Mouse (Mus musculus) lung, postnatal 0 days (tissue): ENCODE measurements around the gene Prss8. TPM values are rescaled to one million over a fixed set of nuclear protein-coding genes. Genes with fewer than 3 reads are reported as not detected.
A peak's percentile ranks its signal among the peaks of the same experiment; 100 is the strongest.
"Not testable (repeated sequence)": the region's sequence is repeated elsewhere in the genome, so short reads cannot be mapped to it uniquely, and the experiment has no call there.

Experiments used
- ATAC-seq: fragments of 200-750 bp; cut with Nextera tagmentation; 2 replicates; pipeline ENCODE4 v1.8.0; 2017; ENCODE audit warnings: moderate library complexity
- DNase-seq: peaks from one replicate; pipeline ENCODE4 v3.0.0-alpha.2; 2016; ENCODE audit warnings: low spot score
- H3K27ac ChIP-seq: fragments of 300-500 bp; sonication (generic); 2 replicates; pipeline ENCODE4 v1.5.1; 2014; ENCODE audit warnings: antibody characterized with exemption, mild to moderate bottlenecking, low read length, mixed read lengths
- H3K27me3 ChIP-seq: fragments of 300-500 bp; sonication (generic); replicated peaks from 2 replicates; pipeline ENCODE4 v1.6.1; 2014; ENCODE audit warnings: low read length, mixed read lengths; ENCODE audit not compliant: insufficient read depth
- H3K36me3 ChIP-seq: fragments of 300-500 bp; sonication (generic); 2 replicates; pipeline ENCODE4 v1.6.1; 2014; ENCODE audit warnings: low read length, mixed read lengths; ENCODE audit not compliant: insufficient read depth
- H3K4me1 ChIP-seq: fragments of 300-500 bp; sonication (generic); 2 replicates; pipeline ENCODE4 v1.6.1; 2014; ENCODE audit warnings: antibody characterized with exemption, low read depth, low read length, mixed read lengths; ENCODE audit not compliant: insufficient read depth
- H3K4me2 ChIP-seq: fragments of 300-500 bp; sonication (generic); replicated peaks from 2 replicates; pipeline ENCODE4 v1.6.1; 2014; ENCODE audit warnings: low read depth, mild to moderate bottlenecking, low read length, moderate library complexity, mixed read lengths
- H3K4me3 ChIP-seq: fragments of 300-500 bp; sonication (generic); 2 replicates; pipeline ENCODE4 v1.5.1; 2014; ENCODE audit warnings: low read depth, low read length
- H3K9ac ChIP-seq: fragments of 300-500 bp; sonication (generic); replicated peaks from 2 replicates; pipeline ENCODE4 v1.6.1; 2014; ENCODE audit warnings: low read depth, mild to moderate bottlenecking
- H3K9me3 ChIP-seq: fragments of 300-500 bp; sonication (generic); 2 replicates; pipeline ENCODE4 v1.6.1; 2016; ENCODE audit warnings: low read length, mixed read lengths
- CTCF ChIP-seq: IDR thresholded peaks from 2 replicates; pipeline ENCODE4 v1.5.1; 2016; ENCODE audit warnings: antibody characterized with exemption, mild to moderate bottlenecking
- EP300 ChIP-seq: IDR thresholded peaks from 2 replicates; pipeline ENCODE4 v1.6.1; 2016; ENCODE audit warnings: antibody characterized with exemption, mild to moderate bottlenecking, control low read depth
- WGBS: fragments of 180-500 bp; shearing (Covaris S2); extraction: QIAGEN DNeasy Blood & Tissue Kit; methylation state at CpG from one replicate; pipeline ENCODE4 v1.1.7; 2014; 5-methylcytosine and 5-hydroxymethylcytosine counted together
- polyA plus RNA-seq: library from polyadenylated mRNA; unstranded; fragments of >200 nt; fragmentation: Nextera tagmentation; extraction: Ambion mirVana; gene quantifications from 2 replicates; pipeline ENCODE4 v1.2.1, GENCODE M21; 2015

Gene Prss8
- polyA plus RNA-seq, 1 experiment from 2014 or later = 152 TPM

DNA sequence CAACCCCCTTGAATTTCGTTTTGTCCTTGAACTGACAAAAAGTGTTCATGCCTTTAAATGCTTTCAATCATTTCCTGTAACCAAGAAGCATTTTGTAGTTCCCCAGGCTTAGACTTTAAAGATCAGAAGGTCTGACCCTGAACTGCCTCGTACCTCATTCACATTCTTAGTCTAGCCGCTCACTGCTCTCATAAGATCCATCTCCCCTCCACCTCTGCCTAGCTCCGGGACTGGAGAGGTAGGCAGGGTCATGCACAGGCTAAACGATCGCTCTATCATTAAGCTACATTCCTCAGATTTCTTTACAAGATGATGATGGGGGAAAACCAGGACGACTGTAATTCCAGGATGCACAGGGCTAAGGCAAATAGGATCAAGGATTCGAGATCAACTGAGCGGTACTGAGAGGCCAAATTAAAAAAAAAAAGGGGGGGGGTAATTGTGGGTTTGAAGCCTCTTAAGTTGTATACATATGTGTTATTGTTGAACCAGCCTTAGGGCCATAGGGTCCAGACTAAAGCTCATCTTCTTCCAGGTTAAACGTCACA lies 36.5 kb upstream of the Prss8 start:
- peak overlapping the region; percentile 99 for H3K4me3 ChIP-seq
- DNase-seq (peak; percentile 30), ATAC-seq (no peak)
- TF ChIP-seq CTCF (no peak), EP300 (no peak)
- H3K9ac ChIP-seq = peak overlapping the region; percentile 96
- peak overlapping the region; percentile 76 for H3K4me2 ChIP-seq
- H3K27ac ChIP-seq = peak overlapping the region; percentile 97
- peaks cover 10% of the 10 kb centered on the region; the same call in 1 of the 2 replicates for H3K4me1 ChIP-seq
- no peaks in the 10 kb centered on the region for H3K9me3 ChIP-seq
- H3K36me3 ChIP-seq = peaks cover 8% of the 10 kb centered on the region; the same call in 1 of the 2 replicates
- WGBS = 9% methylated on average over 10 of the region's 10 CpGs
- H3K27me3 ChIP-seq = no peaks in the 10 kb centered on the region

DNA sequence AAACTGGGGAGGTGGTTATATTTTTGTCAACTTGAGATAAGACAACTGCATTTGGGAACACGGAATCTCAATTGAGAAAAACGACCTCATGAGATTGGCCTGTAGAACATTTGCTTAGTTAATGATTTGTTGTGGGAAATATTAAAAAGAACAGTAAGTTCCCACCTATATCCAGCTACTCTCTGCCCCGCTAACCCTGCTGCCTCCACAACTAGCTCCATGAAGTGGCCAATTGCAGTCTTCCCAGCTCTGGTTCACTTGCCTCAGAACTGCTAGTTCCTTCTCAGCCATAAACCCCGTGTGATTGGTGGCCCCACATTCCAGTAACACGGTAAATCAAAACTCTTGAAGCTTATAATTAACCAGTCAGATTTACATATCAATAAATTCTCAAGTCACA lies 29.5 kb upstream of the Prss8 start:
- Histone ChIP-seq H3K27me3 (no peaks in the 10 kb centered on the region), H3K9me3 (no peaks in the 10 kb centered on the region), H3K4me3 (no peak overlapping the region), H3K4me1 (no peaks in the 10 kb centered on the region), H3K9ac (no peak overlapping the region), H3K27ac (no peak overlapping the region), H3K4me2 (no peak overlapping the region), H3K36me3 (no peaks in the 10 kb centered on the region)
- WGBS = 49% methylated on average over 5 of the region's 5 CpGs
- ATAC-seq = no peak
- TF ChIP-seq EP300 (no peak), CTCF (no peak)
- DNase-seq = no peak

- Histone ChIP-seq H3K4me1 (no peaks in the 10 kb centered on the region), H3K9ac (no peak overlapping the region), H3K27ac (no peak overlapping the region), H3K4me2 (no peak overlapping the region), H3K27me3 (no peaks in the 10 kb centered on the region), H3K9me3 (no peaks in the 10 kb centered on the region), H3K36me3 (no peaks in the 10 kb centered on the region), H3K4me3 (no peak overlapping the region)
- WGBS = 43% methylated on average over 13 of the region's 13 CpGs
- ATAC-seq = no peak
- no peak for DNase-seq
- TF ChIP-seq CTCF (no peak), EP300 (no peak)
Observed at GRCm38 (mm10) chr7:127952864-127953581, 23.1 kb upstream of the Prss8 start.

DNA sequence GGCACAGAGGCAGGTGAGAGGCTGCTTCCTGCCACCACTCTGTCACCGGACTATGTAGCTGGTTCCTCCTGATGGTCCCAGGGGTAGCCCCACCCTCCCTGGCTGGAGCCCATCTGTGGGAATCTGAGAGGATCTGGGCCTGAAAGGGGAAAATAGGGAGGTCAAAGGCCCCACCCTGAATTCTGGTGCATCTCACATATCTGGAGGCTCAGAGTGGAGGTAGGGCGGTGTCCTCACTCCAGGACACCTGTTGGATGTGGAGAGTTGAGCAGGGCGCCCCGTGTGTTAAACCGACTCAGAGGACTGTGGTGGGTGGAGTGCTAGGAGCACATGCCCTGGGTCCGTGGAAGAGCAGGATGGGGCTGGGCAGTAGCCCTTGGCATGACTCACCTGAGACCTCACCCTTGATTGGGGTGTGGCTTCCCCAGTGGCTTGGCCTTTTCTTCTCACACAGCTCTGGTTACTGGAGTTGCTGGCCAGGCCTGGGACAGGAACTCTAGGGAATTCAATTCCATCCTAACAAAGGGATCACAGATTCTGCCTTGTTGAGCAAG lies 16.6 kb upstream of the Prss8 start, which contains the start of gene Prss36:
Gene Prss36, minus strand, starts transcription at position 256 of the 554 bp plus-strand sequence.
- H3K27me3 ChIP-seq = peaks cover 7% of the 10 kb centered on the region; the same call in 1 of the 2 replicates
- TF ChIP-seq CTCF (no peak), EP300 (no peak)
- H3K4me2 ChIP-seq = no peak within 1 kb of the TSS
- no peak within 1 kb of the TSS for H3K27ac ChIP-seq
- H3K36me3 ChIP-seq = no peaks in the 10 kb centered on the region
- no peaks in the 10 kb centered on the region for H3K9me3 ChIP-seq
- H3K4me3 ChIP-seq = no peak within 1 kb of the TSS
- H3K4me1 ChIP-seq = no peaks in the 10 kb centered on the region
- no peak within 1 kb of the TSS for H3K9ac ChIP-seq
- 56% methylated on average over 6 of the region's 6 CpGs for WGBS
- DNase-seq (no peak), ATAC-seq (peak; percentile 56)

- TF ChIP-seq EP300 = no peak
- 0 out of 2 replicates have a peak, but pooled peaks have one; percentile 3 for TF ChIP-seq CTCF
- Histone ChIP-seq H3K9me3 (no peaks in the 10 kb centered on the region), H3K27me3 (peaks cover 7% of the 10 kb centered on the region; the same call in 1 of the 2 replicates), H3K9ac (no peak overlapping the region), H3K4me2 (0 out of 2 replicates have a peak overlapping the region, but pooled peaks have one; percentile 29), H3K4me3 (no peak overlapping the region), H3K4me1 (no peaks in the 10 kb centered on the region), H3K27ac (no peak overlapping the region), H3K36me3 (no peaks in the 10 kb centered on the region)
- DNase-seq (no peak), ATAC-seq (peak; percentile 37)
- WGBS = 13% methylated on average over 23 of the region's 23 CpGs
Observed at GRCm38 (mm10) chr7:127944614-127945013, 14.7 kb upstream of the Prss8 start.

- not testable (repeated sequence) for H3K9ac ChIP-seq
Observed at GRCm38 (mm10) chr7:127942097-127942496, 12.2 kb upstream of the Prss8 start.

More at GRCm38 (mm10) chr7:127942097-127942496, 12.2 kb upstream of the Prss8 start:
- not testable (repeated sequence) for H3K27ac ChIP-seq, ATAC-seq, H3K9me3 ChIP-seq, H3K4me1 ChIP-seq, DNase-seq, H3K36me3 ChIP-seq, H3K27me3 ChIP-seq, H3K4me2 ChIP-seq, H3K4me3 ChIP-seq
- TF ChIP-seq CTCF = peak; percentile 30
- 40% methylated on average over 2 of the region's 2 CpGs for WGBS
